Mouse (Mus musculus): ENCODE measurements around the gene Nxnl1.

The Nxnl1 gene

GRCm38 (mm10) chr8:71566501-71566900, at the start of gene Nxnl1:
Gene Nxnl1, minus strand, starts transcription at chr8:71566601.
- no peak for DNase-seq

GRCm38 (mm10) chr8:71613418-71613817, 47.0 kb upstream of the Nxnl1 start:
- no peak for DNase-seq

GRCm38 (mm10) chr8:71612141-71612540, 45.7 kb upstream of the Nxnl1 start:
- no peak for DNase-seq

GRCm38 (mm10) chr8:71610822-71611651, 44.6 kb upstream of the Nxnl1 start, which contains the start of gene Colgalt1:
Gene Colgalt1, plus strand, starts transcription at chr8:71610998.
- peak; percentile 97 for DNase-seq

- DNase-seq: no peak
Measured at GRCm38 (mm10) chr8:71604021-71604420, 37.6 kb upstream of the Nxnl1 start.

GRCm38 (mm10) chr8:71602666-71603334, 36.4 kb upstream of the Nxnl1 start:
- peak; percentile 42 for DNase-seq

- DNase-seq: peak; percentile 75
Measured at GRCm38 (mm10) chr8:71601939-71602665, 35.7 kb upstream of the Nxnl1 start.

GRCm38 (mm10) chr8:71598841-71599240, 32.4 kb upstream of the Nxnl1 start:
- no peak for DNase-seq

GRCm38 (mm10) chr8:71598375-71598774, 32.0 kb upstream of the Nxnl1 start:
- no peak for DNase-seq

- no peak for DNase-seq
Measured at GRCm38 (mm10) chr8:71597451-71597850, 31.1 kb upstream of the Nxnl1 start, which contains the start of gene Fam129c. Gene Fam129c, plus strand, starts transcription at chr8:71597648.

GRCm38 (mm10) chr8:71596798-71597197, 30.4 kb upstream of the Nxnl1 start:
- DNase-seq: peak; percentile 41

- no peak for DNase-seq
Measured at GRCm38 (mm10) chr8:71596384-71596783, 30.0 kb upstream of the Nxnl1 start.

- peak; percentile 94 for DNase-seq
Measured at GRCm38 (mm10) chr8:71595862-71596261, 29.5 kb upstream of the Nxnl1 start.

- DNase-seq: no peak
Measured at GRCm38 (mm10) chr8:71594324-71594722, 27.9 kb upstream of the Nxnl1 start.

- DNase-seq: no peak
Measured at GRCm38 (mm10) chr8:71593556-71594323, 27.3 kb upstream of the Nxnl1 start.

GRCm38 (mm10) chr8:71592374-71593170, 26.2 kb upstream of the Nxnl1 start:
- peak; percentile 86 for DNase-seq

GRCm38 (mm10) chr8:71591471-71592373, 25.3 kb upstream of the Nxnl1 start, which contains the start of gene Pgls:
Gene Pgls, plus strand, starts transcription at chr8:71592176.
- DNase-seq: peak; percentile 95

- peak; percentile 35 for DNase-seq
Measured at GRCm38 (mm10) chr8:71591017-71591416, 24.6 kb upstream of the Nxnl1 start.

GRCm38 (mm10) chr8:71588762-71589161, 22.4 kb upstream of the Nxnl1 start:
- DNase-seq: no peak

GRCm38 (mm10) chr8:71586891-71587290, 20.5 kb upstream of the Nxnl1 start:
- peak; percentile 69 for DNase-seq

Measured in thymus, postnatal 14 days (tissue).